Mouse (Mus musculus) spleen, adult 2 months (tissue): Measurements from ENCODE around the gene Sfmbt1.

ENCODE experiments used
- CTCF ChIP-seq: fragments of 200-500 bp; IDR thresholded peaks from 2 replicates; pipeline ENCODE4 v1.5.1; 2011; ENCODE audit warnings: mild to moderate bottlenecking, inconsistent platforms; ENCODE audit not compliant: insufficient read depth, insufficient read length, insufficient replicate concordance; ENCODE audit errors: extremely low read depth
- POLR2A ChIP-seq: fragments of 200-500 bp; IDR thresholded peaks from 2 replicates; pipeline ENCODE4 v1.6.1; 2011; ENCODE audit warnings: low read depth, low read length, inconsistent platforms

DNA sequence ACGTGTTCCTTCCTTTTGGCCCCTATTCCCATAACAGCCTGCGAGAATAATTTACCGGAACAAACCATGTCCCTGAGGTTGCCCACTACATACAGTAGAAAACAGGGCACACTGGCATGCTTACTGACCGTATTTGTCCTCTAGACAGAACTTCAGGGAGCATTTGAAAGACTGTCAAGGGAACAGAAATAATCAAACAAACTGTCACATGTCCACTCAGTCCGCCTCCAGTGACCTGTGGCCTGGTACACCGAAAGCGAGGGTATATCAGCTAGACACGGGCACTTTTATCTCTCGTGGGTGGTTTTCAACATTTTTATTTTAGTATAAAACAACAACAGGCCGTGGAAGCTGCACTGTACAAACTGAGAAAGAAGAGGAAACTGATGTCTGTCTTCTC lies 154.2 kb downstream of the Sfmbt1 start:
- TF ChIP-seq CTCF (no peak), POLR2A (no peak)
